Mouse (Mus musculus) limb, embryonic 12.5 days (tissue): Measurements from ENCODE around the gene Afp. TPM values are rescaled to one million over a fixed set of nuclear protein-coding genes. Genes with fewer than 3 reads are reported as not detected.

ENCODE experiments used
- ATAC-seq: fragments of 200-750 bp; cut with Nextera tagmentation; 2 replicates; pipeline ENCODE4 v1.8.0; 2017; ENCODE audit warnings: low read depth, moderate TSS enrichment; ENCODE audit not compliant: insufficient number of reproducible peaks, insufficient read depth, low FRiP score, low TSS enrichment
- H3K27ac ChIP-seq: fragments of 300-500 bp; sonication (generic); 2 replicates; pipeline ENCODE4 v1.5.1; 2016; ENCODE audit warnings: mild to moderate bottlenecking, moderate library complexity
- H3K27me3 ChIP-seq: fragments of 300-500 bp; sonication (generic); 2 replicates; pipeline ENCODE4 v1.6.1; 2016; ENCODE audit warnings: mild to moderate bottlenecking, moderate library complexity
- H3K36me3 ChIP-seq: fragments of 300-500 bp; sonication (generic); 2 replicates; pipeline ENCODE4 v1.6.1; 2016; ENCODE audit warnings: mild to moderate bottlenecking, moderate library complexity
- H3K4me1 ChIP-seq: fragments of 300-500 bp; sonication (generic); replicated peaks from 2 replicates; pipeline ENCODE4 v1.6.1; 2016
- H3K4me2 ChIP-seq: fragments of 300-500 bp; sonication (generic); 2 replicates; pipeline ENCODE4 v1.6.1; 2016; ENCODE audit warnings: mild to moderate bottlenecking, moderate library complexity
- H3K4me3 ChIP-seq: fragments of 300-500 bp; sonication (generic); replicated peaks from 2 replicates; pipeline ENCODE4 v1.5.1; 2016; ENCODE audit warnings: mild to moderate bottlenecking
- H3K9ac ChIP-seq: fragments of 300-500 bp; sonication (generic); replicated peaks from 2 replicates; pipeline ENCODE4 v1.6.1; 2016; ENCODE audit warnings: mild to moderate bottlenecking, moderate library complexity
- H3K9me3 ChIP-seq: fragments of 300-500 bp; sonication (generic); 2 replicates; pipeline ENCODE4 v1.6.1; 2016; ENCODE audit warnings: mild to moderate bottlenecking, moderate library complexity
- WGBS: fragments of 180-500 bp; shearing (Covaris S2); methylation state at CpG from one replicate; pipeline ENCODE4 v1.1.7; 2016; 5-methylcytosine and 5-hydroxymethylcytosine counted together
- polyA plus RNA-seq: library from polyadenylated mRNA; unstranded; fragments of >200 nt; fragmentation: Nextera tagmentation; extraction: Ambion mirVana; gene quantifications from 2 replicates; pipeline ENCODE4 v1.2.1, GENCODE M21; 2016

Gene Afp
- polyA plus RNA-seq, result 2.9 and 5.1 TPM in 2 replicates

DNA sequence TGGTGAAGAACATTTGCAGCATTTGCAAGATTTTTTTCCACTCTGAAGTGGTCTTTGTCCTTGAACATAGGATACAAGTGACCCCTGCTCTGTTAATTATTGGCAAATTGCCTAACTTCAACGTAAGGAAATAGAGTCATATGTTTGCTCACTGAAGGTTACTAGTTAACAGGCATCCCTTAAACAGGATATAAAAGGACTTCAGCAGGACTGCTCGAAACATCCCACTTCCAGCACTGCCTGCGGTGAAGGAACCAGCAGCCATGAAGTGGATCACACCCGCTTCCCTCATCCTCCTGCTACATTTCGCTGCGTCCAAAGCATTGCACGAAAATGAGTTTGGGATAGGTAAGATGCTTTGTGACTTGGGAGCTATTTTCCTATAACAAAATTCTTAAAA is at the start of gene Afp:
Afp (plus strand) TSS at position 220 of the 400 bp plus-strand sequence.
- WGBS, result 81% methylated on average over 7 of the region's 7 CpGs
- no peaks in the 10 kb centered on the region for H3K4me1 ChIP-seq
- H3K4me2 ChIP-seq, result no peak within 1 kb of the TSS
- H3K9me3 ChIP-seq, result no peaks in the 10 kb centered on the region
- no peak within 1 kb of the TSS for H3K4me3 ChIP-seq
- H3K9ac ChIP-seq, result no peak within 1 kb of the TSS
- no peak within 1 kb of the TSS for H3K27ac ChIP-seq
- H3K27me3 ChIP-seq, result no peaks in the 10 kb centered on the region
- no peaks in the 10 kb centered on the region for H3K36me3 ChIP-seq
- no peak for ATAC-seq

DNA sequence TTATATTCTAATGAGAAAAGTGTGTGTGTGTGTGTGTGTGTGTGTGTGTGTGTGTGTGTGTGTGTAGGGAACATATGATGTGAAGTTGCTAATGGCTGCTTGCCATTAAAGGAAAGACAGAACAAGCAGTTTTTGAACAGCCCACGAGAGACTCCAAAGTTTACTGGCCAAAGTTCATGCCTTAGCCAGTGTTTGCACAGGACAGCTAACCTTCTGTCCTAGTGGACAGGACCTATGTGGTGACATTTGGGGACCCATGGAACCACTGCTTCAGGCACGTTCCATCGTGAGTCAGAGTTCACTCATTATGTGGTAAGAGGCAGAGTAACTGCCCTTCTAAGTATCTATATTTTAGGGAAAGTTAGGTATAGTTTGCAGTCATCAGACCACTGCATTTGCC is 43.0 kb upstream of the Afp start:
- no peak overlapping the region for H3K4me3 ChIP-seq
- WGBS, result 85% methylated on average over 3 of the region's 3 CpGs
- no peaks in the 10 kb centered on the region for H3K9me3 ChIP-seq
- H3K27ac ChIP-seq, result no peak overlapping the region
- H3K4me2 ChIP-seq, result no peak overlapping the region
- H3K27me3 ChIP-seq, result no peaks in the 10 kb centered on the region
- no peak overlapping the region for H3K9ac ChIP-seq
- ATAC-seq, result no peak
- H3K36me3 ChIP-seq, result no peaks in the 10 kb centered on the region
- H3K4me1 ChIP-seq, result no peaks in the 10 kb centered on the region

- no peak overlapping the region for H3K9ac ChIP-seq
- no peaks in the 10 kb centered on the region for H3K36me3 ChIP-seq
- H3K4me1 ChIP-seq, result no peaks in the 10 kb centered on the region
- H3K27ac ChIP-seq, result no peak overlapping the region
- whole genome bisulfite sequencing, result 83% methylated on average over 5 of the region's 5 CpGs
- H3K27me3 ChIP-seq, result no peaks in the 10 kb centered on the region
- H3K4me3 ChIP-seq, result no peak overlapping the region
- H3K4me2 ChIP-seq, result no peak overlapping the region
- ATAC-seq, result no peak
- no peaks in the 10 kb centered on the region for H3K9me3 ChIP-seq
These were observed 40.6 kb upstream of the Afp start for GRCm38 (mm10) chr5:90449961-90450360.

DNA sequence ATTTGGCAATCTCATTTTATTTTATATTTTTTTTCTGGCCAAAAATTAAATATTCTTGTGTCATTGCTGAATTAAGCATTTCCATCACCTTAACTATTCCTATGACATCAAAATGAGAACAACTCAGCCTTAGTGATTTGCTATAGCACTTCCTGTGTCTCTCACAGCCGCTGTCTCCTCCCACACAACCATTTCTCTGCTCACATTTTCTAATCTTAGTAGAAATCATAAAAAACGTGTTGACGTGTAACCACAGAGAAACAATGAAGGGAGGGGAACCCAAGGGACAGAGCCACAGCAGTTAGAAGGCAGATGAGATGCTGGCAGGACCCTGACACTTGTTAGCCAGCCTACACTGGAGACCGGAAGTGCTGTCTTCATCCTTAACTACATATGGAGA is 37.8 kb upstream of the Afp start:
- WGBS, result 85% methylated on average over 4 of the region's 4 CpGs
- Histone ChIP-seq H3K27ac (no peak overlapping the region), H3K4me2 (no peak overlapping the region), H3K9me3 (no peaks in the 10 kb centered on the region), H3K36me3 (no peaks in the 10 kb centered on the region), H3K4me3 (no peak overlapping the region), H3K4me1 (no peaks in the 10 kb centered on the region), H3K9ac (no peak overlapping the region), H3K27me3 (no peaks in the 10 kb centered on the region)
- no peak for ATAC-seq

- 81% methylated on average over 1 of the region's 1 CpGs for WGBS
- Histone ChIP-seq H3K4me1 (no peaks in the 10 kb centered on the region), H3K4me3 (no peak overlapping the region), H3K36me3 (no peaks in the 10 kb centered on the region), H3K9ac (no peak overlapping the region), H3K9me3 (no peaks in the 10 kb centered on the region), H3K27ac (no peak overlapping the region), H3K27me3 (no peaks in the 10 kb centered on the region), H3K4me2 (no peak overlapping the region)
- ATAC-seq, result no peak
These were observed 33.3 kb upstream of the Afp start for GRCm38 (mm10) chr5:90457241-90457640.

- ATAC-seq, result no peak
- no peak overlapping the region for H3K27ac ChIP-seq
- H3K9me3 ChIP-seq, result no peaks in the 10 kb centered on the region
- no peaks in the 10 kb centered on the region for H3K27me3 ChIP-seq
- no peak overlapping the region for H3K9ac ChIP-seq
- no peaks in the 10 kb centered on the region for H3K36me3 ChIP-seq
- WGBS, result 66% methylated on average over 5 of the region's 5 CpGs
- H3K4me2 ChIP-seq, result no peak overlapping the region
- H3K4me3 ChIP-seq, result no peak overlapping the region
- no peaks in the 10 kb centered on the region for H3K4me1 ChIP-seq
These were observed 31.8 kb upstream of the Afp start for GRCm38 (mm10) chr5:90458727-90459126.

GRCm38 (mm10) chr5:90460619-90461018 is 29.9 kb upstream of the Afp start, which contains the start of gene Alb:
Alb (plus strand) TSS chr5:90460897.
- no peak within 1 kb of the TSS for H3K9ac ChIP-seq
- H3K9me3 ChIP-seq, result no peaks in the 10 kb centered on the region
- no peaks in the 10 kb centered on the region for H3K36me3 ChIP-seq
- no peak within 1 kb of the TSS for H3K4me2 ChIP-seq
- ATAC-seq, result no peak
- H3K27me3 ChIP-seq, result 0 out of 2 replicates have a peak, but pooled peaks cover 4% of the 10 kb centered on the region
- H3K4me1 ChIP-seq, result no peaks in the 10 kb centered on the region
- no peak within 1 kb of the TSS for H3K27ac ChIP-seq
- WGBS, result 69% methylated on average over 8 of the region's 8 CpGs
- no peak within 1 kb of the TSS for H3K4me3 ChIP-seq

DNA sequence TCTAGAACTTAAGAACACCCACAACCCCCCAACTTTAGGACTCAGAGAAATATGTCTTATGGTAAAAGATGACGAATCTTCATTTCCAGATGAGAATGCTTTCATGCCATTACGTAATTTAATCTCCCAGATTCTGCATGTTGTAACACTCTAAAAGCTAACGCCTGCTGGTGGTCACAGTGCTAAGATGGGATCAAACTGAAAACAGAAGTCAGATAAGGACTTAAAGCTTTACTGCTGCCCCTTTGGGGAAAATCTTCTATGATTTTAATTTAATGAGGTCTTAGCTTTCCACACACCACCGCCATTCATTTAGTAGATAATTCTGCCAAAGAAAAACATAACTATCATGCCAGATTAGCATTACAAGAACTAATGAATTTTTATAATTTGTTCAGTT is 23.7 kb upstream of the Afp start:
- H3K9me3 ChIP-seq, result no peaks in the 10 kb centered on the region

DNA sequence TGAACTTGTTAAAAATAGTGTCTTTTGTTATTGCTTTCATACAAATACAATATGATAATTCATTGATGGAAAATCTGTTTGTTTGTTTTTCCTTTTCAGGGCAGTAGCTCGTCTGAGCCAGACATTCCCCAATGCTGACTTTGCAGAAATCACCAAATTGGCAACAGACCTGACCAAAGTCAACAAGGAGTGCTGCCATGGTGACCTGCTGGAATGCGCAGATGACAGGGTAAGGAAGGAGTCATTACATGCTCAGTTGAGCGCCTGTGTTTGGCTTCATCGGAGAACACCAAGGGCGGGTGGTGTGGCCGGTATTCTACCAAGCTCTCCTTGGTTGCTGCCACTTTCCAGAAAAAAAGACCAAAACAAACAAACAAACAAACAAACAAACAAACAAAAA is 23.3 kb upstream of the Afp start:
- no peak overlapping the region for H3K4me3 ChIP-seq
- H3K27ac ChIP-seq, result no peak overlapping the region
- 39% methylated on average over 6 of the region's 6 CpGs for WGBS
- H3K27me3 ChIP-seq, result 0 out of 2 replicates have a peak, but pooled peaks cover 4% of the 10 kb centered on the region
- H3K36me3 ChIP-seq, result no peaks in the 10 kb centered on the region
- H3K9me3 ChIP-seq, result no peaks in the 10 kb centered on the region
- H3K4me1 ChIP-seq, result no peaks in the 10 kb centered on the region
- H3K4me2 ChIP-seq, result no peak overlapping the region
- H3K9ac ChIP-seq, result no peak overlapping the region
- no peak for ATAC-seq

More for the DNA sequence above, 23.7 kb upstream of the Afp start:
- Histone ChIP-seq H3K4me1 (no peaks in the 10 kb centered on the region), H3K4me2 (no peak overlapping the region), H3K4me3 (no peak overlapping the region), H3K27ac (no peak overlapping the region), H3K27me3 (0 out of 2 replicates have a peak, but pooled peaks cover 4% of the 10 kb centered on the region), H3K9ac (no peak overlapping the region), H3K36me3 (no peaks in the 10 kb centered on the region)
- WGBS, result 63% methylated on average over 4 of the region's 4 CpGs
- no peak for ATAC-seq

DNA sequence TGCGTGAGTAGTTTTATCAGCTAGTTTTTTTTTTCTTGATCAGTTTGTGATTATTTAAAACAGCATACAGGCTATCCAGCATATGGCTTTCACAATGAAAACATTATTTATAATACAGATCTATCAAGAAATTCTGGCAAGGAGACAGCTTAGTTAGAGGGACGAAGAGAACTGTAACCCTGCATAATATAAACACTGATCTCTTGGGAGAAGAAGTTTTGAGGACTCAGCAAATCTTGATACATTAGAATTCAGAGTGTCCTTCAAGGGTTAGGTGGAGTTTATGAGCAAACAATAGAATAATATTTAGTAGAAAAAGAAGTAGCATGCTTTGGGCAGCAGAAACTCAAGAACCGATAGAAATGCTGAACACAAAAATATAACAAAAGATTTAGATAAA is 19.7 kb upstream of the Afp start:
- 93% methylated on average over 3 of the region's 3 CpGs for WGBS
- H3K27me3 ChIP-seq, result no peaks in the 10 kb centered on the region

GRCm38 (mm10) chr5:90473902-90474301 is 16.6 kb upstream of the Afp start:
- no peak overlapping the region for H3K4me2 ChIP-seq
- H3K27me3 ChIP-seq, result no peaks in the 10 kb centered on the region
- no peaks in the 10 kb centered on the region for H3K4me1 ChIP-seq
- ATAC-seq, result no peak
- no peak overlapping the region for H3K4me3 ChIP-seq
- no peaks in the 10 kb centered on the region for H3K36me3 ChIP-seq
- no peak overlapping the region for H3K9ac ChIP-seq
- no peak overlapping the region for H3K27ac ChIP-seq
- WGBS, result 95% methylated on average over 3 of the region's 4 CpGs
- no peaks in the 10 kb centered on the region for H3K9me3 ChIP-seq

More for the DNA sequence above, 19.7 kb upstream of the Afp start:
- no peak overlapping the region for H3K9ac ChIP-seq
- no peaks in the 10 kb centered on the region for H3K9me3 ChIP-seq
- ATAC-seq, result no peak
- no peak overlapping the region for H3K4me3 ChIP-seq
- H3K4me1 ChIP-seq, result no peaks in the 10 kb centered on the region
- H3K36me3 ChIP-seq, result no peaks in the 10 kb centered on the region
- H3K4me2 ChIP-seq, result no peak overlapping the region
- H3K27ac ChIP-seq, result no peak overlapping the region

GRCm38 (mm10) chr5:90474369-90474768 is 16.2 kb upstream of the Afp start:
- Histone ChIP-seq H3K27me3 (no peaks in the 10 kb centered on the region), H3K4me3 (no peak overlapping the region), H3K4me2 (no peak overlapping the region), H3K4me1 (no peaks in the 10 kb centered on the region), H3K9ac (no peak overlapping the region), H3K9me3 (no peaks in the 10 kb centered on the region), H3K27ac (no peak overlapping the region), H3K36me3 (no peaks in the 10 kb centered on the region)
- 82% methylated on average over 5 of the region's 5 CpGs for WGBS
- no peak for ATAC-seq
